Mouse (Mus musculus): ENCODE measurements around the gene Zfp981. TPM values are rescaled to one million over a fixed set of nuclear protein-coding genes. Genes with fewer than 3 reads are reported as not detected.
"Not testable (repeated sequence)": the region's sequence is repeated elsewhere in the genome, so short reads cannot be mapped to it uniquely, and the experiment has no call there.

Gene Zfp981
- polyA plus RNA-seq (2015; fragmentation: Nextera tagmentation; extraction: Ambion mirVana) = 0.05 and 0.09 TPM in 2 replicates

GRCm38 (mm10) chr4:146501727-146502126 lies at the start of gene Zfp981:
TSS of gene Zfp981 (plus strand) at chr4:146502027.
- WGBS = 89% methylated on average over 4 of the region's 4 CpGs
- H3K4me1 ChIP-seq (ENCODE audit: insufficient read depth, low read length); H3K36me3 ChIP-seq (ENCODE audit: insufficient read depth, low read length); H3K9ac ChIP-seq (replicated peaks; ENCODE audit: low read length); H3K4me3 ChIP-seq (ENCODE audit: low read length); H3K4me2 ChIP-seq (replicated peaks; ENCODE audit: low read depth, low read length); H3K27me3 ChIP-seq (ENCODE audit: insufficient read depth, low read length); ATAC-seq (ENCODE audit: low FRiP score, low TSS enrichment); H3K27ac ChIP-seq (ENCODE audit: low read length): not testable (repeated sequence)
- peaks cover 32% of the 10 kb centered on the region for H3K9me3 ChIP-seq (ENCODE audit: low read length)

GRCm38 (mm10) chr4:146452576-146452975 lies 49.3 kb upstream of the Zfp981 start:
- H3K4me1 ChIP-seq (ENCODE audit: insufficient read depth, low read length); H3K27me3 ChIP-seq (ENCODE audit: insufficient read depth, low read length); H3K36me3 ChIP-seq (ENCODE audit: insufficient read depth, low read length); H3K27ac ChIP-seq (ENCODE audit: low read length); H3K9ac ChIP-seq (replicated peaks; ENCODE audit: low read length); H3K4me3 ChIP-seq (ENCODE audit: low read length); ATAC-seq (ENCODE audit: low FRiP score, low TSS enrichment); H3K4me2 ChIP-seq (replicated peaks; ENCODE audit: low read depth, low read length): not testable (repeated sequence)
- H3K9me3 ChIP-seq (ENCODE audit: low read length) = peaks cover 57% of the 10 kb centered on the region
- 88% methylated on average over 2 of the region's 2 CpGs for WGBS

- WGBS = 59% methylated on average over 1 of the region's 1 CpGs
- H3K9ac ChIP-seq (replicated peaks; ENCODE audit: low read length); H3K4me1 ChIP-seq (ENCODE audit: insufficient read depth, low read length); H3K27me3 ChIP-seq (ENCODE audit: insufficient read depth, low read length); H3K36me3 ChIP-seq (ENCODE audit: insufficient read depth, low read length); H3K27ac ChIP-seq (ENCODE audit: low read length); ATAC-seq (ENCODE audit: low FRiP score, low TSS enrichment); H3K4me2 ChIP-seq (replicated peaks; ENCODE audit: low read depth, low read length); H3K4me3 ChIP-seq (ENCODE audit: low read length): not testable (repeated sequence)
- peaks cover 54% of the 10 kb centered on the region for H3K9me3 ChIP-seq (ENCODE audit: low read length)
These were observed 47.7 kb upstream of the Zfp981 start for GRCm38 (mm10) chr4:146454170-146454569.

- Histone ChIP-seq H3K27ac (ENCODE audit: low read length) (no peak overlapping the region), H3K4me3 (ENCODE audit: low read length) (no peak overlapping the region), H3K9me3 (ENCODE audit: low read length) (peaks cover 57% of the 10 kb centered on the region), H3K9ac (replicated peaks; ENCODE audit: low read length) (no peak overlapping the region), H3K27me3 (ENCODE audit: insufficient read depth, low read length) (no peaks in the 10 kb centered on the region), H3K36me3 (ENCODE audit: insufficient read depth, low read length) (no peaks in the 10 kb centered on the region), H3K4me1 (ENCODE audit: insufficient read depth, low read length) (no peaks in the 10 kb centered on the region), H3K4me2 (replicated peaks; ENCODE audit: low read depth, low read length) (no peak overlapping the region)
- ATAC-seq (ENCODE audit: low FRiP score, low TSS enrichment) = peak; percentile 24; the same call in 1 of the 2 replicates
- whole genome bisulfite sequencing = 45% methylated on average over 2 of the region's 2 CpGs
These were observed 46.9 kb upstream of the Zfp981 start for GRCm38 (mm10) chr4:146454896-146455295.

- no peaks in the 10 kb centered on the region for H3K36me3 ChIP-seq (ENCODE audit: insufficient read depth, low read length)
These were observed 46.5 kb upstream of the Zfp981 start for GRCm38 (mm10) chr4:146455321-146455721.

GRCm38 (mm10) chr4:146456061-146456726 lies 45.6 kb upstream of the Zfp981 start:
- Histone ChIP-seq H3K4me3 (ENCODE audit: low read length) (no peak overlapping the region), H3K9ac (replicated peaks; ENCODE audit: low read length) (no peak overlapping the region), H3K27me3 (ENCODE audit: insufficient read depth, low read length) (no peaks in the 10 kb centered on the region), H3K9me3 (ENCODE audit: low read length) (peaks cover 59% of the 10 kb centered on the region), H3K4me2 (replicated peaks; ENCODE audit: low read depth, low read length) (no peak overlapping the region), H3K4me1 (ENCODE audit: insufficient read depth, low read length) (no peaks in the 10 kb centered on the region), H3K27ac (ENCODE audit: low read length) (no peak overlapping the region), H3K36me3 (ENCODE audit: insufficient read depth, low read length) (no peaks in the 10 kb centered on the region)
- 78% methylated on average over 4 of the region's 4 CpGs for WGBS
- no peak for ATAC-seq (ENCODE audit: low FRiP score, low TSS enrichment)

More at GRCm38 (mm10) chr4:146455321-146455721, 46.5 kb upstream of the Zfp981 start:
- peaks cover 55% of the 10 kb centered on the region for H3K9me3 ChIP-seq (ENCODE audit: low read length)
- no peak overlapping the region for H3K9ac ChIP-seq (replicated peaks; ENCODE audit: low read length)
- H3K4me2 ChIP-seq (replicated peaks; ENCODE audit: low read depth, low read length) = no peak overlapping the region
- 90% methylated on average over 7 of the region's 7 CpGs for WGBS
- no peak overlapping the region for H3K27ac ChIP-seq (ENCODE audit: low read length)
- no peak overlapping the region for H3K4me3 ChIP-seq (ENCODE audit: low read length)
- H3K4me1 ChIP-seq (ENCODE audit: insufficient read depth, low read length) = no peaks in the 10 kb centered on the region
- peak; percentile 49 for ATAC-seq (ENCODE audit: low FRiP score, low TSS enrichment)
- H3K27me3 ChIP-seq (ENCODE audit: insufficient read depth, low read length) = no peaks in the 10 kb centered on the region

GRCm38 (mm10) chr4:146457126-146457525 lies 44.7 kb upstream of the Zfp981 start:
- WGBS = 66% methylated on average over 2 of the region's 2 CpGs
- ATAC-seq (ENCODE audit: low FRiP score, low TSS enrichment) = no peak
- Histone ChIP-seq H3K9me3 (ENCODE audit: low read length) (peaks cover 59% of the 10 kb centered on the region), H3K4me2 (replicated peaks; ENCODE audit: low read depth, low read length) (no peak overlapping the region), H3K27ac (ENCODE audit: low read length) (no peak overlapping the region), H3K36me3 (ENCODE audit: insufficient read depth, low read length) (no peaks in the 10 kb centered on the region), H3K4me1 (ENCODE audit: insufficient read depth, low read length) (no peaks in the 10 kb centered on the region), H3K4me3 (ENCODE audit: low read length) (no peak overlapping the region), H3K9ac (replicated peaks; ENCODE audit: low read length) (no peak overlapping the region), H3K27me3 (ENCODE audit: insufficient read depth, low read length) (no peaks in the 10 kb centered on the region)

- WGBS = 74% methylated on average over 1 of the region's 1 CpGs
- Histone ChIP-seq H3K27me3 (ENCODE audit: insufficient read depth, low read length) (no peaks in the 10 kb centered on the region), H3K9me3 (ENCODE audit: low read length) (peaks cover 55% of the 10 kb centered on the region), H3K4me2 (replicated peaks; ENCODE audit: low read depth, low read length) (no peak overlapping the region), H3K9ac (replicated peaks; ENCODE audit: low read length) (no peak overlapping the region), H3K4me1 (ENCODE audit: insufficient read depth, low read length) (no peaks in the 10 kb centered on the region), H3K36me3 (ENCODE audit: insufficient read depth, low read length) (no peaks in the 10 kb centered on the region), H3K27ac (ENCODE audit: low read length) (no peak overlapping the region), H3K4me3 (ENCODE audit: low read length) (no peak overlapping the region)
- peak; percentile 33; the same call in 1 of the 2 replicates for ATAC-seq (ENCODE audit: low FRiP score, low TSS enrichment)
These were observed 44.1 kb upstream of the Zfp981 start for GRCm38 (mm10) chr4:146457720-146458119.

- H3K9me3 ChIP-seq (ENCODE audit: low read length) = peaks cover 48% of the 10 kb centered on the region
- WGBS = 82% methylated on average over 5 of the region's 5 CpGs
- not testable (repeated sequence) for H3K4me2 ChIP-seq (replicated peaks; ENCODE audit: low read depth, low read length); H3K9ac ChIP-seq (replicated peaks; ENCODE audit: low read length); H3K27ac ChIP-seq (ENCODE audit: low read length); ATAC-seq (ENCODE audit: low FRiP score, low TSS enrichment); H3K4me1 ChIP-seq (ENCODE audit: insufficient read depth, low read length); H3K4me3 ChIP-seq (ENCODE audit: low read length); H3K27me3 ChIP-seq (ENCODE audit: insufficient read depth, low read length); H3K36me3 ChIP-seq (ENCODE audit: insufficient read depth, low read length)
These were observed 42.0 kb upstream of the Zfp981 start for GRCm38 (mm10) chr4:146459822-146460221.

GRCm38 (mm10) chr4:146460685-146461084 lies 41.1 kb upstream of the Zfp981 start:
- 82% methylated on average over 5 of the region's 5 CpGs for WGBS
- H3K9me3 ChIP-seq (ENCODE audit: low read length) = peaks cover 45% of the 10 kb centered on the region
- not testable (repeated sequence) for H3K4me1 ChIP-seq (ENCODE audit: insufficient read depth, low read length); H3K27ac ChIP-seq (ENCODE audit: low read length); H3K36me3 ChIP-seq (ENCODE audit: insufficient read depth, low read length); H3K27me3 ChIP-seq (ENCODE audit: insufficient read depth, low read length); H3K9ac ChIP-seq (replicated peaks; ENCODE audit: low read length); ATAC-seq (ENCODE audit: low FRiP score, low TSS enrichment); H3K4me2 ChIP-seq (replicated peaks; ENCODE audit: low read depth, low read length); H3K4me3 ChIP-seq (ENCODE audit: low read length)

Measured in kidney, embryonic 16.5 days (tissue).